Mouse (Mus musculus) embryo, embryonic 9.5 days (tissue): Measurements from ENCODE around the gene Tnni2.

ENCODE experiments used
- DNase-seq: peaks from one replicate; pipeline ENCODE4 v3.0.0-alpha.2; 2017; ENCODE audit errors: extremely low spot score

Tnni2 gene

DNA sequence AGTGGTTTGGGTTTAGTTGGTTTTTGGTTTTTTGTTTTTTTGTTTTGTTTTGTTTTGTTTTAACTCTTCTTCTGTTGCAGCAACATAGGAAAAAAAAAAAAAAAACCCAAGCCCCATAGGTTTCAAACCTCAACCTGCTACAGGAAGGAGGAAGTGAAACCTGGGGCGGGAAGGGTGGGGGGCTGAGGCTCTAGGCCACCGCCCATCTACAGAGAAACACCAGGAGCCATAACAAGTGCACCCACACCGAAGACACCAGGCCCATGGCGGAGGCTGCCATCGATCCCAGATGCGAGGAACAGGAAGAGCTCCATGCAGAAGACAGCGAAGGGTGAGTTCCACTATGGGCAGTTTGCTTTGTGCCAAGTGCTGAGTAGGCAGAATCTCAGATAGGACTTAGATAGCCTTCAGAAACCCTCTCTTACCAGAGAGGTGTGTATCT lies 19.0 kb downstream of the Tnni2 start, which contains the start of gene Lsp1:
TSS of gene Lsp1 (plus strand) at position 174 of the 442 bp plus-strand sequence.
- DNase-seq: no peak

DNA sequence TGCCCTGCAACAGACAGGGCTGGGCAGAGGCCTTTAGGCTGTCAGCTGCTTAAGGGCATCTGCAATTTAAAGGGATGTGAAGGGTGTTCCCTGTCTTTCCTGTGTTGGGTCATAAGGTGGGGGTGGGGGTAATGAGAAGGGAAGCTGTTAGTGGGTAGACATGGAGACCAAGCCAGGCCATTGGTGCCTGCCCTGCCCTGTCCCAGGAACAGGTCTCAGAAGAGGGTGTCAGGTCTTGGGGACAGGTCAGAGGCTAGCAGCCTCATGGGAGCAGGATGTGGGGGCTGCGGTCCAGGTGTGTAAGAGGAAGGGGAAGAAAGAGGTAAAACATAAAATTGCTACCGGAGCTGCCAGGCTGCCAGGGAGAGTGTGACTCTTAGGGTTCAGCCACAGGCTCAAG lies 19.8 kb downstream of the Tnni2 start:
- no peak for DNase-seq

- no peak for DNase-seq
These were observed 20.6 kb downstream of the Tnni2 start for GRCm38 (mm10) chr7:142462190-142462589.

DNA sequence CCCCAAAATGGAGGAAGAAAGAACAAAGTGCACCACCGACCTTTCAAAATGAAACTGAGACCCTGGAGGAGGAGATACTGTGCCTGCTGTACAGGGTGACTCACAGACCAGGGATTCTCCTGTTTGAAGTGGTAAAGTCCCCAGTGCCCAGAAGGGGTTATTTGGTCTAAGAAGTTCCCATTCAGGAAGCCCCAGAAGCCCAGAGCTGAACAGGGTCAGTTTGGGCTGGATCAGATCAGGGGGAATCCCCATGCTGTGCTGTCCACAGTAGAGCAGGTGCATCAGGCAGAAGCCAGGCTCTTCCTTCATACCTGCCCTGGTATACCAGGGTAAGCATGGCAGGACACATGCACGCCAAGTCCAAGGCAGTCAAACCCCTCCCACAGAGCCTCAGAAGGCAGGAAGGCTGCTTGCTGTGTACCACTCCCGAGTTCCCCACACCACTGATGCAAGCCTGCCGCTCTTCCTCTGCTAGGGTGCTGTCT lies 21.0 kb downstream of the Tnni2 start:
- DNase-seq: no peak

- DNase-seq: no peak
These were observed 28.6 kb downstream of the Tnni2 start for GRCm38 (mm10) chr7:142470171-142470691.

GRCm38 (mm10) chr7:142470808-142471413 lies 29.3 kb downstream of the Tnni2 start:
- peak; percentile 78 for DNase-seq

DNA sequence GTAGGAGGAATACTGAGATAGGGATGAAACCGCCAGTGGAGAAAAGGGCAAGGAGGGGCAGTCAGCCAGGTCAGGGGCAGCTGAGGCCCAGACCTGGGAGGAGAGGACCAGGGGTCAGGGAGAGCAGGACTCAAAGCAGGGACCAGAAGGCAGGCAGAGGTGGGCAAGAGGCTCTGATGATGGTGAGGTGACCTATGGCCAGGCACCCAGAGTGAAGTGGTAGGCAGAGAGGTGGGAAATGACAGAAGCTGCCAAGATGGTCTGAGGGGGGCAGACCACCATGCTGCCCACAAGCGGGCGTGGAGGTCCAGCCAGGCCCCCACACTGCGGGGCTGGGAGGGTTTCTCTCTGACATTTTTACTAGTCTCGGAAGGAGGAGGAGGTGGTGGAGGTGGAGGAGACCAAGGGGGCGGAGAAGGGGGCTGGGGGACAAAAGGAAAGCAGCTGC lies 29.8 kb downstream of the Tnni2 start:
- DNase-seq: peak; percentile 52

- peak; percentile 53 for DNase-seq
These were observed 30.4 kb downstream of the Tnni2 start for GRCm38 (mm10) chr7:142471884-142472570.

DNA sequence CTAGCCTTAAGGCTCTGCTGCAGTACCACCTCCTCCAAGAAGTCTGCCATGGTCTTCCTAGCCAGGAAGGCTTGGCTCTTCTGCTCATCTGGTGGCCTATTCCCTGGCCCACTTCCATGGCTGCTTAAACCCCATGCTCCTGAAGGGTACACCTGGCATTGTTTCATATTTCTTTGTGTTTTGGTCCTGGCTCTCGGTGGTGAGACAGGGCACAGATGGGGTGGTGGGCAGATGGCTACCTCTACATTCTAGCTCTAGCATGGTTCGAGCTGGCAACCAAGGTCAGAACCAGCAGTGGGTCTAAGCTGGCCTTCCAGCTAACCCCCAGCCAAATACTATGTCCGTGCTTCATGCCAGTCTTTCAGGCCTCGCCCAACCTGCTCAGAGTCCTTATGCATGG lies 31.3 kb downstream of the Tnni2 start:
- no peak for DNase-seq

- DNase-seq: no peak
These were observed 31.9 kb downstream of the Tnni2 start for GRCm38 (mm10) chr7:142473476-142473875.

DNA sequence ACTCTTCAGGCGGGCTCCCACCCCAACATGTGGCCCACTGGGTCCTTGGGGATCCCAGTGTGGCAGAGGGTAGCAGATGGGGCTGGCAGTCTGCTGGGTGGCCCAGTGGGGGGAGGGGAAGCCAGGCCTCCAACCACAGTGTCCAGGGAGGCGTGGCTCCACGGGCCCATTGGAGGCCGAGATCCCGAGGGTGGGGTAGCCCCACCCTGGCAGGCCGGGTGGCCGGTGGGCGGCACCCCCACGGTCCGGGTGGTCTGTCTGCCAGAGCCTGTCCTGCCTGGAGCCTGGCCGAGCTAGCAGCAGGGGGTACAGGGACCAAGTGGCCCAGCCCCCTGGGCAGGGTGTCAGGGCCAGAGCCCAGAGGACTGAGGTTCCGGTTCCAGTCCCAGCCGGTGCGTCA lies 33.2 kb downstream of the Tnni2 start:
- no peak for DNase-seq

- DNase-seq: no peak
These were observed 34.0 kb downstream of the Tnni2 start for GRCm38 (mm10) chr7:142475641-142476040.

GRCm38 (mm10) chr7:142476271-142476670 lies 34.7 kb downstream of the Tnni2 start:
- DNase-seq: no peak

DNA sequence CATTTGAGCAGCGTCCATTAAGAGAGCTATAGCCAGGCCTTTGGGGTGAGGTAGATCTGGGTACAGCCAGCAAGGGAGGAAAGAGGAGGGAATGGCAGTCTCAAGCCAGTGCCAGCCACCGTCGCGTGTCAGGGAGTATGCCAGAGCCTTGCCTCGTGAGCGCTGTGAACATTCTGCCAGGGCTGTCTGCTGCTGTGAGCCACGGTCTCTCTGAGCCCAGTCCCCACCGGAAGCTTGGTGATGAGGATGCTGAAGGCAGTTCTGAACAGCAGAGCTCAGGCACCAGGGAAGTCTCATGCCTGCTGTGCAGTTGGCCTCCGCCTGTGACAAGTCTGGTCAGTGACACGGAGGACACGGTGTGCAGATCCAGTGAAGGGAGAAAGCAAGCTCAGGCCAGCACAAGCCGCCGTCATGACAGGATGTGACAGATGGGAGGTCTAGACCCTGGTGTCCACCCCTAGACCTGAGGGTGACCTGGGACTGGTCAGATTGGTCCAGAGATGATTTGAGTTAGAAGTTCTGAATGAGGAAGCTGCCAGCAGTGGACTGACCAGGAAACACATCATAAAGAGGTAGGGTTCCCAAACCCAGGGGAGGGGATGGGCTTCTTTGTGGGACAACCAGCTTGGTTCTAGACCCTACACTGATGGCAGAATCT lies 35.3 kb downstream of the Tnni2 start:
- DNase-seq: no peak

GRCm38 (mm10) chr7:142478001-142478400 lies 36.4 kb downstream of the Tnni2 start:
- DNase-seq: no peak

GRCm38 (mm10) chr7:142478574-142478973 lies 37.0 kb downstream of the Tnni2 start:
- no peak for DNase-seq

DNA sequence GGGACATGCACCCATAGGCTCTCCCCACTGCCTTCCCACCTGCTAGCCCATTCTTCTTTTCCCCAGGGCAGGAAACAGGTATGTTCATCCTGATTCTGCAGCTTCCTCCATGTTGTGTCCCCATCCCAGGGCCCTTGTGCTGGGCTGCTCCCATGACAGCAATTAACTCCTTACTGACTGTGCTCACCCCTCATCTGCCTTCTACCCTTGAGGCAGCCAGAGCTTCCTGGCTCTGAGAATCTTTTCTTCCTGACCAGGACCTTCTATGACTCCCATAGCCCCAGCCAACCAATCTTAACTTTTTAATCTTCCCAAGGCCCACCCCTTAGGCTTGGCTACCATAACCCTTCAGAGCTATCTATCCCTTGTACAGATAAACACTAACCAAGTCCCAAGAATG lies 37.7 kb downstream of the Tnni2 start:
- DNase-seq: no peak

- no peak for DNase-seq
These were observed 38.3 kb downstream of the Tnni2 start for GRCm38 (mm10) chr7:142479886-142480285.

DNA sequence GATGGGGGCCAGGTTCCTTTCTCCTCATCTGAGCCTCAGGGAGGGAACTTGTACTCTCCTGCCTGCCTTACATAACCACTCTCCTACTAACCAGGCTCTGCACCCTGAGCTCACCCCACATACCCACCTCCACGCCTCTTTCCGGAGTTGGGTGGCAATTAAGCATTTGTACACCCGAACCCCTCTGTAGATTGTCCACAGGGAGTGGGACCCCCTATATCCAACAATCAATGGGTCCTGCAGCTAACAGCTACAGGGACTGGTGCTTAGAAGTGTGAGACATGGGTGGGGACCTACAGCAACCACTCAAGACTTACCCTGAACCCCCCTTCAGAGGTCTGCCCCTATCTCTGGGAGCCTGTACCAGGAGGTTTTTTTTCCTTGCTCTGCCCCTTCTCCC lies 39.1 kb downstream of the Tnni2 start:
- no peak for DNase-seq

GRCm38 (mm10) chr7:142481186-142481567 lies 39.6 kb downstream of the Tnni2 start:
- DNase-seq: peak; percentile 87

GRCm38 (mm10) chr7:142481568-142482255 lies 40.1 kb downstream of the Tnni2 start:
- DNase-seq: peak; percentile 81

GRCm38 (mm10) chr7:142482256-142482609 lies 40.6 kb downstream of the Tnni2 start:
- DNase-seq: no peak
